Mouse (Mus musculus) embryonic stem cell, embryonic (primary cell): ENCODE results near the gene Ptgfrn.

Source experiments
- CTCF ChIA-PET, 4 experiments: fragments of 300-600 bp in 2 of 4; fragments of 350-600 bp in 2 of 4; sonication (Branson Sonifier 250); formaldehyde crosslinking; loops; one replicate each; lab custom pipeline; 2022; ENCODE audit warnings: inconsistent platforms in 2 of 4; lab: Charles Lee
- POLR2A ChIA-PET, 4 experiments: fragments of 300-600 bp in 2 of 4; fragments of 350-600 bp in 2 of 4; sonication (Branson Sonifier 250); formaldehyde crosslinking; loops; one replicate each; lab custom pipeline; 2022; ENCODE audit warnings: antibody characterized with exemption in 4 of 4, inconsistent platforms in 1 of 4; lab: Charles Lee

Gene Ptgfrn

GRCm38 (mm10) chr3:101129090-101129489 is 19.0 kb upstream of the Ptgfrn start:
- ChIA-PET CTCF (interaction anchor here in 1 of 4 experiments (0.8 kb wide), 1 partner anchor 24 kb away, joined by 4 read pairs; no protein-coding TSS in a partner anchor), POLR2A (interaction anchor here in 3 of 4 experiments (0.6 to 1.9 kb wide), 8 partner anchors 12 to 235 kb away, joined by 4 to 7 read pairs (median 5); partner anchors contain the start of gene Ptgfrn (in 1 of the 3))

DNA sequence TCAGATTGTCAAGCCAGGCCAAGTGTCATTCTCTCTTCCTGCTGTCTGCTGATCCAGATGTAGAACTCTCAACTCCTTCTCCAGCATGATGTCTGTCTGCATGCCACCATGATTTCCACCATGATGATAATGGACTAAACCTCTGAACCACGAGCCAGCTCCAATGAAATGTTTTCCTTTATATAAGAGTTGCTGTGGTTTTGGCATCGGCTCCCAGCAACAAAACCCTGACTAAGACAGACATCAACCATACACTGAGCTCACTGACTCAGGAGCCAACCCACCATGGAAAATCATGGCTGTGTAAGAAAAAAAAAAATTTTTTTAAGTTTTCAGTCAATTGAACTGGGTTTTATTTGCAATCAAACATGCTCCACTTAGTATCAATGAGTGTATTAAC is 17.7 kb upstream of the Ptgfrn start:
- ChIA-PET POLR2A (interaction anchor here in 1 of 4 experiments (0.7 to 1.2 kb wide), 4 partner anchors 10 to 26 kb away, joined by 3 to 4 read pairs (median 3); no protein-coding TSS in a partner anchor), CTCF (no interaction called here)

- ChIA-PET POLR2A (interaction anchor here in 1 of 4 experiments (1.3 kb wide), 1 partner anchor 12 kb away, joined by 4 read pairs; no protein-coding TSS in a partner anchor), CTCF (no interaction called here)
Measured at GRCm38 (mm10) chr3:101124716-101125115, 14.6 kb upstream of the Ptgfrn start.

GRCm38 (mm10) chr3:101122479-101122878 is 12.4 kb upstream of the Ptgfrn start:
- POLR2A ChIA-PET, result interaction anchor here in 2 of 4 experiments (1.4 to 2.0 kb wide), 2 partner anchors 8 to 11 kb away, joined by 3 to 6 read pairs; no protein-coding TSS in a partner anchor
- CTCF ChIA-PET, result no interaction called here

GRCm38 (mm10) chr3:101117774-101118173 is 7.7 kb upstream of the Ptgfrn start:
- POLR2A ChIA-PET, result interaction anchor here in 2 of 4 experiments (1.2 to 2.2 kb wide), 3 partner anchors 12 to 25 kb away, joined by 3 to 8 read pairs (median 7); no protein-coding TSS in a partner anchor

DNA sequence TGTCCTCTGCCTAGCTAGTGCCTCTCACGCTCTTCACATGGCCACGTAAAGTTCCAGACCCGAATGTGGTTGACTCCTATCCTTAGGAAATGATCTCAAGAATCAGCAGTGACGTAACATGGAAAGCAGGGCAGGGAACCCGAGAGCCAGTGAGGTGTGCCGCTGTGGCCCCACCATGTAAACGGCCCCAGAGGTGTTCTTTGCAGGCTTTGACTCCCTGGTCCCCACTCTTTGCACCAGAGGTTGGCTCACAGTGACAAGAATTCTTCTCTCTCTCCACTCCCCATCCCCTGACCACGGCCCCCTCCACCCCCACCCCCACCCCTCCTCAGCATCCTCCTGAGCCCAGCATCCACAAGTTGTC is 7.3 kb upstream of the Ptgfrn start:
- ChIA-PET CTCF (interaction anchor here in 1 of 4 experiments (0.6 kb wide), 1 partner anchor 32 kb away, joined by 3 read pairs; no protein-coding TSS in a partner anchor), POLR2A (interaction anchor here in 3 of 4 experiments (0.7 to 3.4 kb wide), 6 partner anchors 13 to 46 kb away, joined by 3 to 9 read pairs (median 6); no protein-coding TSS in a partner anchor)

More at GRCm38 (mm10) chr3:101117774-101118173, 7.7 kb upstream of the Ptgfrn start:
- CTCF ChIA-PET, result interaction anchor here in 1 of 4 experiments (0.7 kb wide), 1 partner anchor 37 kb away, joined by 3 read pairs; no protein-coding TSS in a partner anchor

DNA sequence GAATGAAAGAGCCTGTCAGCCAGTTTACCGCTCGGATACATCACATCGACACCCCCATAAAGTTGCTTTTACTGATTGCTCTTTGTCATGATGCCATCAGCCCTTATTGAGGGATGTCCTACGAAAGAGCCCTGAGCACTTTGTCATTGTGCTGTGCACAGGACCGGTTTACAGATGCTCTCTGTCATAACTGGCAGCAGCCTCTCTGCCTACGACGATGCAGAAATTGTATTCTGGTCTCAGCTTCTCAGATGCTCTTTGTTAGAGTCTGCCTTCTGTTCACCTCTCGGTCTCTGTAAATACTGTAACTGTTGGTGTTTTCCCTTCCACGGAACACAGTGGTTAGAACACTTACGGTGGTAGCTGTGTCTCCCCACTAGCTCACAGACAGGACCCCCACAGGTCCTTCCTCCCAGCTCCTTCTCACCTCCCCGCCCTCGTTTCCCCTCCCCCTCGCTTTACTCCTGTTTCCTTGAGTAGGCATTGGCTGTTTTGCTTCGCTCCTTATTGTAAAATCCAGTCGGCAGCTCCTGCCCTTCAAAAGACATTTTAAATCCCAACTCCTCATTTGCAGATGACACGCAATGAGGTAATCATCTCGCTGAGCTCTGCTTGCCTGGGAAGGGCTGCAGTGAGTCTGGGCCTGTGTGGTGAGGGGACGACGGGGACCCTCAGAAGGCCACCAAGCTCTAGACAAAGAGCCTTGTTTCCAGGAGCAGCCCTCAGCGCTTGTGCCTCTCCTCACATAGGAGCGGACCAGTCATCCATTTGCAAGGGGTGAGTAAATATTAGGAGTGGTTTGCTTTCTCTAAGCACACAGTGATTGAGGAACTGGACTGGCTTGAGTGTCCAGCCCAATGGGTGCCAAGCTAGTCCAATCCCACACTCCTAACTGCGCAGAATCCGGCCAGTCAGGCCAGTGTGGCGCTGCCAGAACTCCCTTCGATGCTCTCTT is 6.6 kb upstream of the Ptgfrn start:
- CTCF ChIA-PET, result interaction anchor here in 3 of 4 experiments (0.6 to 1.1 kb wide), 4 partner anchors 25 to 118 kb away, joined by 3 read pairs; no protein-coding TSS in a partner anchor
- POLR2A ChIA-PET, result interaction anchor here (0.6 to 3.4 kb wide), 16 partner anchors 10 to 276 kb away, joined by 3 to 9 read pairs (median 4); no protein-coding TSS in a partner anchor

DNA sequence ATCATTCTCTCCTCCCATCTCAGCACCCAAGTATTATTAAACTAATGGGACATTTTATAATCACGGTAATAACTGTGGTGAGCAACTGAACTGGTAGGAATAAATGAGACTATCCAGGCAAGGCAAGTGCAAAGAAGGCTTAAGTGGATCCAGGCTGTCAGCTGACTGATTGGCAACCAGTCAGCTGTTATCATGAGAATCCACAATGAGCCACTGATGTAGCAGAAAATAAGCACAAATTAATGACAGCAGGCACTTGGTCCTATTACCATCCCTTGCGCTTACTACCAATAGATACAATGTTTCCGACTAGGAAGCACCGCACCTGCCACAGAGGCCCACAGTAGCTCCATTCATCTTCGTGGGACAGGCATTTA is 2.4 kb upstream of the Ptgfrn start:
- CTCF ChIA-PET, result no interaction called here
- POLR2A ChIA-PET, result interaction anchor here in 2 of 4 experiments (0.7 to 3.0 kb wide), 8 partner anchors 9 to 51 kb away, joined by 3 to 9 read pairs (median 4); no protein-coding TSS in a partner anchor

DNA sequence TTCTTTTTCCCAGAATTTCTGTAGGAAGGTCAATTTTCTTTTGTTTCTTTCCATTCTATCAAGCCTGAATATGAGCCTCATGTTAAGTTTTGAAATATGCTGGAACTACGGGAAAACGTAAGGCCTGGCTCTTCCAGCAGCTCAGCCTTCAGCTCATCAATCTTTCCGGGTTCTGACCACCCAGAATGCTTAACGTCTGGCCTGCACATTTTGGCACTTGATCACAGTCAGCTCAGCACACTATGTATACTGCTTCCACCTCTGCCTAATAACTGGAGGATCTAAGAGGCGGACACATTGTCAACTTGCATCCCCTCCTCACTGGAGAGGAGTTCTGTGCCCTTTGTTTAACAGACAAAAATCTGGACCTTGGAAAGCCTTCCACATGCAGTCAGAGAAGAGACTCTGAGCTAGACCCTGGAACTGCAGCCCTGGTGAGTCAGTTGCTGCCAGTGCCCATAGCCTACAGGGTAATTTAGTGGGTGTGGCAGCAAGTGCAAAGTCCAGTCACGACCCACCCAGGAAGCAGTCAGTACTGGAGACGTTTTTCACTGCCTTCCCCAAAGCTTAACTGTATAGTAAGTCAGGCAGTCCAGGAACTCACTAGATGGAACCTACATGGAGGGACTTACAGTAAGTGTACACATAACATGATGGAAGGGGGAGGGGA is 1.9 kb upstream of the Ptgfrn start:
- POLR2A ChIA-PET, result interaction anchor here in 3 of 4 experiments (0.7 to 3.0 kb wide), 12 partner anchors 10 to 101 kb away, joined by 3 to 9 read pairs (median 4); no protein-coding TSS in a partner anchor
- CTCF ChIA-PET, result no interaction called here

GRCm38 (mm10) chr3:101111321-101111720 is 1.2 kb upstream of the Ptgfrn start:
- POLR2A ChIA-PET, result interaction anchor here in 3 of 4 experiments (0.7 to 3.0 kb wide), 13 partner anchors 10 to 102 kb away, joined by 3 to 9 read pairs (median 3); no protein-coding TSS in a partner anchor

GRCm38 (mm10) chr3:101110838-101111103 is 693 bp upstream of the Ptgfrn start:
- ChIA-PET CTCF (no interaction called here), POLR2A (interaction anchor here in 2 of 4 experiments (0.6 to 3.0 kb wide), 11 partner anchors 11 to 57 kb away, joined by 3 to 9 read pairs (median 3); no protein-coding TSS in a partner anchor)

More at GRCm38 (mm10) chr3:101111321-101111720, 1.2 kb upstream of the Ptgfrn start:
- CTCF ChIA-PET, result no interaction called here

- ChIA-PET POLR2A (interaction anchor here in 2 of 4 experiments (1.5 to 3.0 kb wide), 5 partner anchors 13 to 171 kb away, joined by 7 to 10 read pairs (median 8); no protein-coding TSS in a partner anchor), CTCF (no interaction called here)
Measured at GRCm38 (mm10) chr3:101109558-101110021, 488 bp downstream of the Ptgfrn start.

- POLR2A ChIA-PET, result interaction anchor here in 3 of 4 experiments (0.6 to 2.9 kb wide), 8 partner anchors 10 to 346 kb away, joined by 3 to 10 read pairs (median 8); no protein-coding TSS in a partner anchor
- CTCF ChIA-PET, result interaction anchor here in 1 of 4 experiments (0.6 kb wide), 1 partner anchor 86 kb away, joined by 3 read pairs; no protein-coding TSS in a partner anchor
Measured at GRCm38 (mm10) chr3:101108848-101109247, 1.2 kb downstream of the Ptgfrn start.

- CTCF ChIA-PET, result interaction anchor here in 1 of 4 experiments (0.6 kb wide), 1 partner anchor 85 kb away, joined by 3 read pairs; no protein-coding TSS in a partner anchor
- POLR2A ChIA-PET, result interaction anchor here in 3 of 4 experiments (0.6 to 2.9 kb wide), 13 partner anchors 9 to 195 kb away, joined by 3 to 10 read pairs (median 5); no protein-coding TSS in a partner anchor
Measured at GRCm38 (mm10) chr3:101108282-101108681, 1.8 kb downstream of the Ptgfrn start.

DNA sequence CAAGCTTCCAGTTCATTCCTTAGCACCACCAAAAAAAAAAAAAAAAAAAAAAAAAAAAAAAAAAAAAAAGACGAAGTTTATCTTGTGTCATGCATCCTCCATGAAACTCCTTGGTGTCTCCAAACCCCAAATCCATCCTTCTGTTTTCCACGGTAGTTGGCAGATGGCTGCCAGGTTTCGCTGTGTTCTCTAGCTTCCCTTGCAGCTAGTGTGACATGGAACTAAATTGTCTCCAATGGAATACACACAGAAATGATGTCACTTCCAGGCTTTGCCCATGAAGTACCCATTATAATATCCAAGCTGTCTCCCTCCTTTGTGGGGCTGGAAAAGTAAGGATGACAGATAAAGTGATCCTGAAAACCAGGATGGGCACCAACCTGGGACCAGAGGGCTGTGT is 3.8 kb downstream of the Ptgfrn start:
- CTCF ChIA-PET, result no interaction called here
- POLR2A ChIA-PET, result interaction anchor here in 3 of 4 experiments (0.6 to 1.4 kb wide), 8 partner anchors 9 to 270 kb away, joined by 3 to 9 read pairs (median 4); no protein-coding TSS in a partner anchor

DNA sequence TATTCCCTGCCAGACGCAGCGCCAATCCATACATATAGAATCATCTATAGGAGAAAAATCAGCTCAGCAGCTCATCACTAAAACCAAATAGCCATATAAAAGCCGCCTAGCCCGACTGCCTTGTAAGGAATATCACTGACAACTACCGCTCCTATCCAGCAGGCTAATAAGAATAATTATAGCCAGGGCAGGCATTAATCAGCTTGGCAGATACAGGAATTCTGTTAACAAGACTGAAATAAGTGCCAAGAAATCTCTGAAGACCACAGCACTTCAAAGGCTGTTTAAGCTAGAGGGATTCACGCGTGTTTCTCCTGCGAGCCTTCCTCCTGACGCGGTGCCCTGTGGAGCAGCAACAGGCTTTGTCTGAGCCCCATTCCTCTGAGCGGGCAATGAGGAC is 4.6 kb downstream of the Ptgfrn start:
- ChIA-PET POLR2A (interaction anchor here (0.5 to 2.2 kb wide), 10 partner anchors 8 to 695 kb away, joined by 3 to 9 read pairs (median 4); no protein-coding TSS in a partner anchor), CTCF (interaction anchor here in 1 of 4 experiments (0.9 kb wide), 1 partner anchor 23 kb away, joined by 4 read pairs; no protein-coding TSS in a partner anchor)

DNA sequence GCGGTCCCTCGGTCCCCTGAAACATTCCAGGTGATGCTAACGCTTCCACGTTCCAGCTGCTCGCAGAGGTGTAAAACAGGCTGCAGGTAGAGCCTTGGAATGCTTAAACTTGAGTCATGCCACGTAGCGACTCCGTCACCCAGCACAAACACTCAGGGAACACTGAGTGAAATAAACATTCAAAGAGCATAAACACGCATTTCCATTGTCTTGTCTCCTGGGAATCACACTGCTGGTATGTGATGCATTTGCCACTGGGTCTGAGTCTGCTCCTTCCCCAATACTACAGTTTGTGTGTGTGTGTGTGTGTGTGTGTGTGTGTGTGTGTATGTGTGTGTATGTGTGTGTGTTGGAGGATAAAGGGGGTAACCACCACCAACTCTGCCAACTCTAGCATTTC is 5.2 kb downstream of the Ptgfrn start:
- CTCF ChIA-PET, result interaction anchor here in 1 of 4 experiments (0.9 kb wide), 1 partner anchor 24 kb away, joined by 4 read pairs; no protein-coding TSS in a partner anchor
- POLR2A ChIA-PET, result interaction anchor here (0.5 to 2.2 kb wide), 7 partner anchors 8 to 80 kb away, joined by 3 to 9 read pairs (median 5); no protein-coding TSS in a partner anchor
